Mouse (Mus musculus): ENCODE results near the gene Smg6. TPM values are rescaled to one million over a fixed set of nuclear protein-coding genes. Genes with fewer than 3 reads are reported as not detected.

Smg6 gene
- total RNA-seq, 2 experiments from 2014 or later, result 13.4 to 18.3 TPM

DNA sequence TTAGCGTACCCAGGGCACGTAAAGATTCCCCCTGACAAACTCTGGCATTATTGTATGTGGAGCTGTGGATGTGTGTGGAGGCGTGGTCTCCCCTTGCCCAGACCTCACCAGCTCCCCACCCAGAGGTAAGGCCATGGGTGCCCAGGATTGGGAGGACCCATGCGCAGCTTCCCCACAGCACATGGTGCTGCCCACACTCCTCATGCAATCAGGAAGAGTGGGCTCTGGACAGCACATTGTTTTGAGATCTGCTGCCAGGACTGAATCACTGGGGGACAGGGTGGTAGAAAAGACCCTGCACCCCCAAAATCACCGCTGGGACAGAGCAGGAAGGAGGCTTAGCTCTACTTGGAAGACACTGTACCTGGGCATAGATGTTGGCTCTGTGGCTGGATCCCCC is 258.9 kb downstream of the Smg6 start:
- no peak for ATAC-seq (ENCODE audit: poor library complexity, severe bottlenecking)

DNA sequence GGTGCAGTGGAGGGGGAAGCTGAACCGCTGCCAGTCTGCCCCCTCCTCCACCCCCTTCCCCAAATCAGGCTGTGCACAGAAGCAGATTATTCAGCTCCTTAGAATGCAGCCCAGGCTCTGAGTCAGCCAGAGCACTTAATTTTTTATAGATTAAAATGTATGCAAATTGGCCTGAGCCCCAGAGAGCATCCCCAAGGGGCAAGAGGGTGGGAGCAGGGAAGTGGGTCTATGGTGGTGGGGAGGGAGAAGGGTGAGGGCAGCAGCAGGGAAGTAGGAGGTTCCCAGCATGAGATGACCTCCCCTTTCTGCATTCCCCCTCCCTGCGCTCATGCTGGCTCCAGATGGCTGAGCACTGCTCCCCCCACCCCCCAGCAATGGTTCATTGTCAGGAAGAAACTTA is 259.4 kb downstream of the Smg6 start:
- ATAC-seq (ENCODE audit: poor library complexity, severe bottlenecking), result no peak

DNA sequence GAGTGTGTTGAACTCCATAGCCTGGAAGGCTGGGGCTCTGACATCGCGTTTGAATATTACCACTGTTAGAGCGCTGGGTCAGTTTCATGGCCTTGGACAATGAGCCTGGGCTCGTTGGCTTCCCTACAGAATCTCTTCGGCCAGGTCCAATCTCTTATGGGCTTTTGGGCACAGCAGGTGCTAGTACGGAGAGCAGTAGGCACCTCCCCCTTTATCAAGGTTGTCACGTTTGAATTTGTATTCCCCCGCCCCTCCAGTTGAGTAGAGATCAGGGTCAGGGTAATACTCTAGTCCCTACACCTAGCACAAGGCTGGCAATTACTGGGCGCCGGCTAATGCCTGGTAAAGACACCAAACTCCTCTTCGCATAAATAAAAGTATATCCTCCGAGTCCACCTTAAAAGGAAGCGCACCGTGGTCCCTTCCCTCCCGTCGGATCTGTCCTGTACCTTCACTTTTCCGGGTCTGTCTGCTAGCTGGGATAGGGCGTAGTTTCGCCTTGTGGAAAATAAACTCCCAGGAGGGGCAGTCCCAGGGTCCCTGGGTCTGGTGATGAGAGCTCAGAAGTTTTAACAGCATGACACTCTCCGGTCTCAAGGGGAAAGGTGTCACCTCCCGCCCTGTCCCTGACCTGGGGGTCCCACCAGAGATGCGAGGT is 264.2 kb downstream of the Smg6 start:
- peak; percentile 8; the same call in 1 of the 2 replicates for ATAC-seq (ENCODE audit: poor library complexity, severe bottlenecking)

DNA sequence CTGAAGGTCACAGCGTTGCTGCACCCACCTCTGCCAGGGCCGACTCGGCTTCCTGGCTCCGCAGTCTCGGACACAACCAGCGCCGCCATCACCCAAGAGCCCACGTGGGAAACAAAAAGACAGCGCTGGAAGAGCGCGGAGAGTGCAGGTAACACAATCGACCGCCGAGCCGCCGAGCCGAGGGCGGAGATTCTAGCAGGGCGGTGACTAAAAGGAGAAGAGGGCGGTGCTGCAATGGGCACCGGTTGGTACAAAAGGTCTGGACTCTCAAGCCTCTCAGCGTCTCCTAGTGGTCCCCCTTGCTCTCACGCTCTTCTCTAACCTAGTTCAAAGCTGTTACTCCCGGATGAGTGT is 264.7 kb downstream of the Smg6 start:
- ATAC-seq (ENCODE audit: poor library complexity, severe bottlenecking), result peak; percentile 93

DNA sequence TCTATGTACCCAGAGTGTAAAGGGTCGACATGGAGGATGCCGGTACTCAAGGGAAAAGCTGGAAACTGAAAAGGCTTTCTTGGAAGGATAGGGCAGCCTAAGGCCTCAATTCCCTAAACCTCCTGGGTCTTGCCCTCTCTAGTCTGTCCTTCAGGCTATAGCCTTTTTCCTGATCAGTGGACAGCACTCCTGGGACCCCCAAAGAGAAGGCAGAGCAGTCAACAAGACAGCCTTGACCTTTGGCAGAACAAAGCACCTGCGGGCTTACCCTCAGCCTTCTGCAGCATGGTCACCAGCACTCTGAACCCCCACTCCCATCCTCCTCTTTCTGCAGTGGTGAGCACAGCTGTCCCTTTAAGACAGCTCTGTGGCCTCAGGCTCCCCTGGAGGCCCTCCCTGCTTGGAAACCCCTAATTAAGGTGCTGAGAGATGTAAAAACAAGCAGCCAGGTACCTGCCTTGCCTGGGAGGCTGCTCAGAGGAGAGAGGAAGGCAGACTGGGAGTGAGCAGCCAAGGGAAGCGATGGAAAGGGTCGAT is 265.4 kb downstream of the Smg6 start, which contains the start of gene Dph1:
Gene Dph1, minus strand, starts transcription at position 337 of the 537 bp plus-strand sequence.
- no peak for ATAC-seq (ENCODE audit: poor library complexity, severe bottlenecking)

DNA sequence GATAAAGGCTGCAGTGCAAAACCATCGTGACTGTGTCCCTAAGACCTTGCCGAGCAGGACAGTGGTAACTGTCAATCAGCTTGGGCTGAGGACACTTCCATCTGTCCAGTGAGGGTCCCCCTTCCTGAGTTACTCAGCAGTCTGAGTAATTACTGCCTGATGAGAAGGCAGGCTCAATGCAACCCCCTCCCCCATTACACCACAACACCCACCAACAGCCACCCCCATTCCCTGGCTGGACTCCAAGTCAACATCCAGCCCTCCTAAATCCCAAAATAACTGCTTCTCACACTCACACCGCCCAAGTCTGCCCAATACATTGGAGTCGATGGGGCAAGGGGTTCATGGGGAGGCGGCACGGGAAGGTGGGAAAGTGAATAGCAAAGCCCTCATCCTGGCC is 266.2 kb downstream of the Smg6 start:
- ATAC-seq (ENCODE audit: poor library complexity, severe bottlenecking), result no peak

DNA sequence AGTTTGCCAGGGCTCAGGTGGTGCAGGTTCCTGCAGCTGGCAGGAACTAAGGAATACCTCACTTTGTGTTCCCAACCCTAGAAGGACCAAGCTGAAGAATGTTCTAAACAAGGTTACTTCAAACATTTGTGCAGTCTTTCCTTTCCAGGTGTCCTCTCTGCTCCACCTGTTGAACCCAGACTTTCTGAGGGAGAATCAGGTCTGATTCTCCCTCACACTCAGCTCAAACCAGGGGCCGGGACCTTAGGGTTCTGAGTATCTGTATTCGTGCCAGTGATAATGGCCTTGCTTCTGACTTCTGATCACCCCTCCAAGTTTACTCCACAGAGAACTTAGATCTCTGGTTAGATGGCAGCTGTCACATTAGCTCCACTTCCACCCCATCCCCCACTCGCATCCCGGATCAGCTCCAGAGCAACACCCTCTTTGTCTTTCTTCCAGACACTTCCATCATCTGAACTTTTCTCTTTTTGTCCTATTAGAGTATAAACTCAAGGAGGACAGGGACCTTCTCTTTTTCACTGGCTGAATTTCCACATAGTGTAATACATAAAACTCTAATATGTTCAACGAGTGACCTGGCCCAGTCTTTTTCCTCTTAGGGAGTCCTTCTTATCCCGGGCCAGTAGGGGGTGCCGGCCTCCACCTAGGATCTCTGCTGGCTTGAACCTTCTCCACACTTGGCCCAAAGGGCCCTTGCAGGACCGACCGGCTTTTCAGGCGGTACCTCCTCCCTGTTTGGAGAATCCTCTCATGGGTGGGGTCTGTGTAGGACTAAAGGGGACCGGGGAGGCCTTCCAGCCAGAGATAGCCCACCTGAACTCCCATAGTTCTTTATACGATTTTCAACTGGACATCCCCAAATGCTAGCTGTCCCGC is 267.0 kb downstream of the Smg6 start:
- peak; percentile 56 for ATAC-seq (ENCODE audit: poor library complexity, severe bottlenecking)

DNA sequence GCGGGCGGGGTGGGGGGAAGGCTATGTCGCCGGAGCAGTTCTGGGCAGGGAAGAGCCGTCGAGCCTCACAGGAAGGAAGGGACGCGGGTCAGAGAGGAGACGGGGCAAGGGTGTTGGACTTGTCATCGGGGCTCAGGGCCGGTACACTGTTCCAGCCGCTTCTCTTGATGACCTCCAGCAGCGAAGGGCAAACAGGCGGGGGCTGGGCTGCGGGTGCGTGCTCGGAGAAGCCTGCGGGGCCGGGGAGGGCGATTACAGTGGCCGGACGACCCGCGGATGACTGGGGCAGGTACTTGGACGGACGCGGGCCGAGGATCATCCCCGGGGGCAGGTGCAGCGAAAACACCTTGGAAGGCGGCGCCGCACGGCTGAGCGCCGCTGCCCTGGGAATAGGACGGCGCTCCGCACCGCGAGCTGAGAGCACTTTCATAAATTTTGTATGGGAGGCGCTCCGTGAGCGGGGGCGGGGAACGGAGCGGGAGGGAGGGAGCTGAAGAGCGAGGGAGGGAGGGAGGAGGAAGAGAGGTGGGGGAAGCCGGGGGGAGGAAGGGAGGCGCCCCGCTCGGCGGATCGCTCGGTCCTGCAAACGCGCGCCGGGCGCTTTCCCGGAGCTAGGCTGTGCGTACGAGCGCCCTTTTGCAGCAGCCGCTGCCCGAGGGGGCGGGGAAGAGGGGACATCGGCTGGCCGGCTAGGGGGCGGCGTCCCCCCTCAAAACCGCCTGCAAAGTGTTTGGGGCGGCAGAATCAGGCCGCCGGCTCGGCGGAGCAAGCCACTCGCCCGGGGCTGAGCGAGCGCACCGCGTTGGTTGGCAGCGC is 267.8 kb downstream of the Smg6 start, which contains the start of gene Rtn4rl1:
Gene Rtn4rl1, plus strand, starts transcription at position 528 of the 816 bp plus-strand sequence.
- 0 out of 2 replicates have a peak, but pooled peaks have one; percentile 17 for ATAC-seq (ENCODE audit: poor library complexity, severe bottlenecking)

DNA sequence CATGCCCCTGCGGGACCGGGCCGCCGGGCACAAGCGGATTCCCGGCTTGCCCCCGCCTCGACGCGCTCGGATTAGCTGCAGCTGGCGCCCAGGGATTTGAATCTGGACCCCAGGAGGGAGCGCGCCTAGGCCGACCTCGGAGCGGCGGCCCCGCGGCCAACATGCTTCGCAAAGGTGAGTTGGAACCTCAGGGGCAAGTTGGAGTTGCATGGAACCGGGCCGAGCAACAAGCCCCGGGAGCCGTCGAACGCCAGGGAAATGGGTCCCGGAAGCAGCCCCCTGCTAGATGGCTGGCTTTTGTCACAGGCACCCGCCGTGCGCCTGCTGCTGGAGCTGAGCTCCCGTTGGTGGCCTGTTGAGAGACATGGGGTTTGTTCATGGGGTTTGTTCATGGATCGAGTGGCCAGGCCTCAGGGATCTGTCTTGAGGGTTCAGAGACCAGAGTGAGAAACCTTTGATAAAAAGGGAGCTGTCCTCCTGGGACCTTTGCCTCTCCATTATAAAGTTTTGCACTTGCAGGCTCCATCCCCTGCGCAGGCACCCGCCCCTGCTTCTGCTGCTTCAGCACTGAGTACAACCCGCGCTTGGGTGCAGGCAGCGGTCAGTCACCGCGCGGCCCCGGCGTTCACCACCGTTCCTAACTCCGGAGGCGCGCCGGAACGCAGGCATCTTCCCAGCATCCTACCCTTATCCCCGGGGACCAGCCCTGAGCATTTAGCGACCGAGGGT is 268.7 kb downstream of the Smg6 start:
- ATAC-seq (ENCODE audit: poor library complexity, severe bottlenecking), result no peak

DNA sequence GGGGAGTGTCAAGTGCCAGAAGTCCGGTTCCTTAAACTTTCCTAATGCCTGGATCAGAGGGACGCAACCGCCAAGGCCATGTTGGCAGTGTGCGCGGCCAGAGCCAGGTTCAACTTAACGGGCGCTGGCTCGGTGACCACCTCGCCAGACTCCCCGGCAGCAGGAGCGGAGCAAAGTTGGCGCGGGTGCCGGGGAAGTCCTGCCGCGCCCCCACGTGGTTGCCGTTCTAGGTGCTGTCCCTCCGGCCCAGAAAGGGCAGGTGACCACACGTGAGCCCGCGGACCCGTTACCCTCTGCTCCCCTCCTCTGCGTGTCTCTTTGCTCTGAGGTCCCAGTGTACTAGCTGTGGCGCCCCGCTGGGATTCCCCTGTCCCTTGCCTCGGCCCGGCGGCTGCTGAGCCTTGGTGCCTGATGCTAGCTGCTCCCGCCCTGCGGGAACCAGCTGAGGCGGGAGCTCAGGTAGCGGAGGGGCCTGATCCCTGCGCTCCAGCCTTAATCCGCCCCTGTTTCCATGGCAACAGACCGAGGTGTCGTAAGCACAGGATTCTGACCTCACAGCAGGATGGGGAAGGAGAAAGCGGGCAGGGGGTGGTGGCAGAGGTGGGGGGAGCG is 269.3 kb downstream of the Smg6 start:
- ATAC-seq (ENCODE audit: poor library complexity, severe bottlenecking), result no peak

DNA sequence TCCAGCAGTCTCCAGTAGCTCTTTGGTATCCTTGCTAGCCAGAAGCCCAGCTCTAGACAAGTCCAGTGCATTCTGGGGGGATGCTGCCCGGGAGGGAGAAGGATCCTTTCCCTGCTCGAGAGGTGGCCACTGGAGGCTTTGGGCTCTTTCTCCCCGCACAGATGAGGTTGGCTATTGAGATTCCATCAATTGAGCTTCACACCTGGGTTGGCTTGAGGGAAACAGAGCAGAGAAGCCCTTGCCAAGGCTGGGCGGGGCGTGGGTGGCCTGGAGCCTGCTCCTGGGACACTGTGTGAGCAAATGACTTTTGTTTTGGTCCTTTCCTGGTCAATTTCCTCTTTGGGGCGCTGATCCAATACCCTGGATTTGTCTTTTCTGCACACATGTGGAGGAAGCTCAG is 270.5 kb downstream of the Smg6 start:
- ATAC-seq (ENCODE audit: poor library complexity, severe bottlenecking), result no peak

DNA sequence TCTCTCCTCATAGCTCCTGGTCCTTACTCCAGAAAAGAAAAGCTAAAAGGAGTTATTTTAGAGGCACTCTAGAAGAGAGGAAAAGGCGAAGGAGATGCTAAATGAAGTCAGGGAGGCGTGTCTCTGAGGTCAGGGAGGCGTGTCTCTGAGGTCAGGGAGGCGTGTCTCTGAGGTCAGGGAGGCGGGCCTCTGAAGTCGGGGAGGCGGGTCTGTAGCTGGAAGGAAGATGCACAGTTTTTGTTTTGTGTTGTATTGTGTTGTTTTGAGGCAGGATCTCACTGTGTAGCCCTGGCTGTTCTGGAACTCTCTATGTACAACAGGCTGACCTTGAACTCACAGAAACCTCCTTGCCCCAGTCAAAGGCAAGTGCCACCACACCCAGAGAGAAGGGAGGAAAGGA is 272.3 kb downstream of the Smg6 start:
- ATAC-seq (ENCODE audit: poor library complexity, severe bottlenecking), result no peak

DNA sequence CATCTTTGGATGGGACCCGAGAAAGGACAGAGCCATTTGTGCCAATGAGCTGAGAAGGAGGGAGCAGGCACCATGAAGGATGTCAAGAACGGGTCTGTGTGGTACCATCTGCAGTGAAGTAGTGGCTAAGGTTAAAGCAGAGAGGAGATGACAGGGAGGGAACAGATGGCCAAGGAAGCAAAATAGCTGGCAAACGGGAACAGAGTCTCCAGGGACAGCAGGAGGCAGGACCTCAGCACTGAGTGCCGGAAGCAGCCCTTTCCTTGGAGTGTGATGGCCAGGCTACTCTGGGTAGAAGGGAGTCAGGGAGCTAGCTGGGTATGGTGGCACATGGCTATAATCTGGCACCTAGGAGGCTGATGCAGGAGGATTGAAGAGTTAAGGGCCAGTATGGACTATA is 273.2 kb downstream of the Smg6 start:
- no peak for ATAC-seq (ENCODE audit: poor library complexity, severe bottlenecking)

DNA sequence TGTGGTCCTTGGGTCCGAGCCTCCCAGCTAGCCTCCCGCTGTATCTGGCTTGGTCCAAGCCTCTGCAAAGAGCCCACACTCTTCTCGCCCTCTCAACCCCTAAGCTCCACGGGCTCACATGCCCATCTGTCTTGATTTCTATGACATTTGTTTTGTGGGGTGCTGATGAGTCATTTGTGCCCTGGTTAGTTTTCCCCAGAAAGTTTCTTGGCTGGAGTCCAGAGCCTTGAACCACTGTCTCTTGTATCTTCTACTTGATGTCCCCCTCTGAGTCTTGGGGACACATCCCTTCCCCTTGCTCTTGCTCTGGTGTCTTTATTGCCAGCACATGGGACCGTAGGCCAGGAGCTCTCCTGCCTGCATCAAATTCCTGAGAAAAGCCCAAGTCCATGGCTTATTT is 274.3 kb downstream of the Smg6 start:
- no peak for ATAC-seq (ENCODE audit: poor library complexity, severe bottlenecking)

DNA sequence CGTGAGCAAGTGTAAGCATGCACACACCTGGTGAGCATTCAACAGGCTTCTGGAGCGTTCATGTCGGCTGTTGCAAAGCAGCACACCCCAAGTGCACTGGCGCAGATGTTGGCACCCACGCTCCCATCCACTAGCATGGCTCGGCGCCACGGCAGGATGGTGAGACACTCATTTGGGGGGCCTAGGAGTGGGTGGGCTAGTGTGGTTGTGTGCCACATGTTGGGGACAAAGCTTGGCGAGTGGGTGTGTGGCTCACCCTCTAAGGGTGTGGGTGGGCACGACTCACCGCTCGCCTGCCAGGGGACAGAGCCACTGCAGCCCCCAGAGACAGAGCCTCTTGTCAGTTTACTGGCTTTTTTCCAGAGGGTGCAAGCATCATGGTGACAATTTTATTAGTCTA is 275.3 kb downstream of the Smg6 start:
- ATAC-seq (ENCODE audit: poor library complexity, severe bottlenecking), result no peak

DNA sequence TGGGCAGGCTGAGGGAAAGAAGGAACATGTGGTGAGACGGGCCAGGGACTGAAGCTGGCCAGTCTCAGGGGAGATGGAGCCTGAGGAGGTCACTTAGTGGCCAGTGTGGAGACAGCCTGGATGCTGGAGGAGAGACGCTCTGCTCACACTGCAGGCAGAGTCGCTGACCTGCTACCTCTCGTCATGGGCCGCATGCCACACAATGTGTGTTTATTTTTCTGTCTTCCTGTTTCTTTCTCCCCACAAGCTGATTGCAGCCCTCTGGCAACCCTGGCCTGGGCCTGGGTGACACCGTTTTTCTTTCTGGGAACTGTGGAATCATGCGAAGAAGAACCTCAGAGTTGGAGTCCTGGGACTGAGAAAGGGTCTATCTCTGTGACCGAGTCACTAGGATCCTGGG is 276.1 kb downstream of the Smg6 start:
- no peak for ATAC-seq (ENCODE audit: poor library complexity, severe bottlenecking)

DNA sequence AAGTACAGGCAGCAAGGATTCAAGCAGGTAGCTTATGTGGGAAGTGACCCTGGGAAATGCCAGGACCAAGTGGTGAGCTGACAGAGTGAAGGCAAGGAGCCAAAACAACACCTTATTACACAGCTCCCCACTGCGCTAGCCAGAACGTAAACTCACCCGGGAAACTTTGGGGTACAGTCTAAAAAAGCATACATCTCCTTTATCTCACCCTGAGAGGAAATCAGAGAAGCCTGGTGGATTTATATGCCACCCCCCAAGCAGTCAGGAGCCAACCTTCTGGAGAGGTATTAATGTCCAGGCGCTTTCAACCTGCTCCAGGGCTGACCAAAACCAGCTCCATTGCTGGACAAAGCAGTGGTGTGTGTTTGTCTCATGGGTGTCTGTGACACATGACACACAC is 278.3 kb downstream of the Smg6 start:
- ATAC-seq (ENCODE audit: poor library complexity, severe bottlenecking), result no peak

DNA sequence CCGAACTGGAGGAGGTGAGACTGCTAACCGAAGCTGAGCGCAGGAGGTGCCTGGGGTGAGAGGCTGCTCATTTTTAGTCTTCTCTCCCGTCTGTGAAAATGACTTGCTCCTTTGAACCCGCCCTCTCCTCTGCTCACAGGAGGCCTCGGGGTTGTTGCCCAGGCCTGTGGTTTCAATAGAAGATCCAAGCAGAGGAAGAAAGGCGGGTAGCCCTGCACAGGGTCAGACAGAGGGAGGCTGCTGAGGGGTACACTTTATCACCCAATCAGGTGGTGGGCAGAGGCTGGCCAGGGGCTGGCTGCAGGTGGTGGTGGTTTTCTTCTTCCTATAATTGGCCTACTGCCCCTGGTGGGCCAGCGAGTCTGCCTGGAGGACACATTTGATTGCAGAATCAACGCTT is 278.8 kb downstream of the Smg6 start:
- ATAC-seq (ENCODE audit: poor library complexity, severe bottlenecking), result no peak

DNA sequence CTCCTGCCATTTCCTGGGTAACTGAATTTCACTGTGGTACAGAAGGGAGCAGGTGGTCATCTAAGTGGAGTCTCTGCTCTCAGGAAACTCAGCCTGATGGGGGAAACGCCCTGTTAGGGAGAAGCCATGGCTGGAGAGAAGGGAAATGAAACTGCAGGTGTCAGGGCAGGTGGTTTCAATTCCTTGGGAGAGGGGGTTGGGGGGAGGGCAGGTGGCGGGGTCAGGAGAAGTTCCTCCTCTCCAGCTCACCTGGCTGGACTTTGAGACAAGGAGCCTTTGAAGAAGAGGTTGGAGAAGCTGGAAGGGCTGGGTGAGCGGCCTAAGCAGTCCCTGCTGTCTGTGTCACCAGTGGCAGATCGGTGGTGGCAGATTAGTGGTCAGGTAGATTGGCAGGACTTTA is 280.7 kb downstream of the Smg6 start:
- ATAC-seq (ENCODE audit: poor library complexity, severe bottlenecking), result no peak

DNA sequence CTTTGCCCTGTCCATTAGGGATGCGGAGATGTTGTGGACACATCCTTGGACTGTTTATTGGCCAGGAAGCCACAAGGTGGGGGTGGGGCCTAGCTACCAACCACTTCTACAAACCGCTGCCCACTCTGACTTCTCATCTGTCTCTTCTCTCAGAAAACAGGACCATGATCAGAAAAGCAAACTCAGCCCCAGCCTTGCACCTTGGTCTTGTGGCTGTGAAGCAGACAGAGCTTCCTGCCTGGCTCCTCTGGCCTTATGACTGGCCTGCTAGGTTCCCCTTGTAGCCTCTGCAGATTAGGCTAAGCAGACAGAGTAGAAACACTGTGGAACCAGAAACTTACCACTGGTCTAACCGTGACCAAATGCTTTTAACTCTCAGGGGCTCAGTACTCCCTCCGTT is 283.7 kb downstream of the Smg6 start:
- peak; percentile 38; the same call in 1 of the 2 replicates for ATAC-seq (ENCODE audit: poor library complexity, severe bottlenecking)
